Mouse (Mus musculus) thymus, adult 2 months (tissue): ENCODE data around the gene AW551984.

Experiments used
- CTCF ChIP-seq: fragments of 200-500 bp; IDR thresholded peaks from 2 replicates; pipeline ENCODE4 v1.5.1; 2012; ENCODE audit warnings: mild to moderate bottlenecking, control low read depth, low read length, moderate library complexity, borderline replicate concordance; ENCODE audit not compliant: control insufficient read depth, poor library complexity, insufficient read depth; ENCODE audit errors: extremely low read depth
- POLR2A ChIP-seq: fragments of 200-500 bp; IDR thresholded peaks from 2 replicates; pipeline ENCODE4 v1.6.1; 2012; ENCODE audit warnings: mild to moderate bottlenecking, low read length, control low read depth, moderate library complexity; ENCODE audit not compliant: control insufficient read depth, poor library complexity, insufficient read depth; ENCODE audit errors: extremely low read depth

DNA sequence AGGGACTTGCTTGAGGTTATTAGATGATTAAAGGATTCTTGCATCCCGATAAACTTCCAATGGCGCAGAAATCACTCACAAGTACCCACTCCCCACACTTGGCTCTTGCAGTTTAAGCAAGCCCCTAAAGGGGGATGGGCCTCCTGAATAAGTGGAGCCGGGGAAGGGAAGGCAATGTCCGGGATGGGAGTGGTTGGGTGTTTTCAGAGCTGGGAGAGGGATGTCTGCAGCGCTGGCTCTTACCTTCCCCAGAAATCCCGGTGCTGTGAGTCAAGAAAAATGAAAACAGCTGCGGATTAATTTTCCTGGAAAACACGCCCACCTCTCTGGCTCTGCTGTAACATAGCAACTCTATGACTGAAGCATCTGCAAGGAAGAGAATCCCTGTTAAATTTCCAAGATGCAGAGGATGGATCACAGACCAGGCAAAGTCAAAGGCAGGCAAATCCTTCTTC is at the start of gene AW551984:
- TF ChIP-seq CTCF: no peak
- TF ChIP-seq POLR2A: no peak
